Mouse (Mus musculus): ENCODE data around the gene Bbof1.

Gene Bbof1

DNA sequence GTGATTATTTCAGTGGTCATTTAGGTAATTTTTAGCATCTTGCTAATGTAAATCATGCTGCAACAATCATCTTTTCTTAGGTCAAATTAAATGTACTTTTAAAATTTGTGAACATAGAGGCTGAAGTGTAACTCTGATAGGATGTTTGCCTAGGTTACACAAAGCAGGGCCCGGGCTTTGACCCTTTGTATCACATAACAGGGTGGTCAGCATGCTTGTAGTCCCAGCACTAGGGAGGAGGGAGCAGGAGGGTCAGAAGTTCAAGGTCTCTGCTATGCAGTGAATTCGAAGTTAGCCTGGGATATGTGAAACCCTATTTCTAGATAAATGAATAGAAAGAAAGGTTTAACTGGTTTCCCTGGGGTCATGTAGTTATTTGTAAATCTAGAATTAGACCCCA is 72.4 kb downstream of the Bbof1 start:
- DNase-seq = no peak

DNA sequence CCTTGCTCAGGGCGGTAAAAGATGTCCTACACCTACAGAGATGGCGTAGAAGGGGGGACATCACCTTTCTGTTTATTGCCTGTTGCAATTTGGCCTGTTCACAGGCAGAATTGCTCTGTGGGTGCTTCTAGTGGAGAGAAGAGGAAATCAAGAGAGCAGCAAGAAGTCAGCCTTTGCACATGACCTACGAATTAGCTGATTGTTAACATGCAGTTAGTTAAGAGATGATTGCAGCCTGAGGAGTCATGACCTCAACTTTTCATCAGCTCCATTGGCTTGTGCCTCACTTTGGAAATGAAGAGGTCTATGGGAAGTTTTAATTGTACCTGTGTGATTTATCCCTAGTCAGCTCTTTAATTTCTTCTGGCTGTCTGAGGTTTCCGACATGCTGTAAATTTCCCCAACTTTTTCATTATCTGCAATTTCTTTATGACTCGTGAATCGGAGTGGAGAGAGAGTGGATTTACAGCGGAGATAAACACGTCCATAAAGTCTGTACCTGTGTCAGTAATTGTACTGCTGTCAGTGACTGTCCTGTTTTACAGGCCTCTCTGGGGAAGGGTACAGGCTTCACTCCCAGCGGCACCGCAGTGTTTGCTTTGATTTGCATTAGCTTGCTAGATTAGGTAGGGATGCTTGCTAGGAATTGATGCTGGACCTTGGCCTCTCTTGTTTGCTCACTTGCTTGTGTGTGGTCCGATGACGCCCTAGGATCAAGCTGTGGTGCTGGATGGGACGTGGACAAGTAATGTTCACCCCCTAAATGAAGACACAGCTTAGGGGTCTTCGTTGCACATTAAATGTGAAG is 74.1 kb downstream of the Bbof1 start:
- DNase-seq = no peak

DNA sequence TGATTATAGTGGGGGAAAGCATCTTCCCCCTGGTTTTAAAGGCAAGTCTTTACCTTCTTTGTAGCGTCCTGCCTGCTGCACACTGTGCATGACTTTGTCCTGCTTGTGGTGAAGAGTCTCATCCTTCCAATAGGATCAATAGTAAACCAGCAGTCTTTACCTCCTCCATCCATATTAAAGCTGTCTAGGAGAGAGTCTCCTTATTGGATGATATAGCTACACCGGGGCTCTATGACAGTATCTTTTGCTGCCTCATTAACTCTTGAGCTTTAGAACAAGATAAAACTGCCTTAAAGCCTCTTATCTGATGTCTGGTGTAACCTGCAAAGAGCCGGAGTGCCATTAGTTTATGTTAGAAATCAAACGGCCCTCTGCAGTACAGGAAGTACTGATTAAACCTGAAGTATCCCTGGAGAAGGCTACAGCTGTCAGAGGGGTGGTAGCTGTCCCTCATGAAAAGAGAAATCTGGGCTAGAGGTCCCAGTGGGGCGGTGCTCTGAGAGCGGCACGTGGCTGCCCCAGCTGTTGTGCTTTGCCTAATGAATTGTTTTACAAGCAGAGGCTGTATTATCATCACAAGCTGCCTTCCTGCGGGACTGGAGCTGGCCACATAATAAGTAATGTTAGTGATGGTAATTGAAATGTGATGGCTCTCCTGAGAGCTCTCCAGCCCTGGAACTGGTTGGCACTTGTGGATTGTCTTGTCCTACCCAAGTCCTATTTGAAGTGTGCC is 78.6 kb downstream of the Bbof1 start:
- peak; percentile 28 for DNase-seq
